Mouse (Mus musculus): ENCODE measurements at regions not wholly inside any gene's neighbourhood (a gene's known extent, or its start where the extent isn't known, plus 50 kb on each side); places are given as distances from the start of the nearest gene placed in this dataset.

DNA sequence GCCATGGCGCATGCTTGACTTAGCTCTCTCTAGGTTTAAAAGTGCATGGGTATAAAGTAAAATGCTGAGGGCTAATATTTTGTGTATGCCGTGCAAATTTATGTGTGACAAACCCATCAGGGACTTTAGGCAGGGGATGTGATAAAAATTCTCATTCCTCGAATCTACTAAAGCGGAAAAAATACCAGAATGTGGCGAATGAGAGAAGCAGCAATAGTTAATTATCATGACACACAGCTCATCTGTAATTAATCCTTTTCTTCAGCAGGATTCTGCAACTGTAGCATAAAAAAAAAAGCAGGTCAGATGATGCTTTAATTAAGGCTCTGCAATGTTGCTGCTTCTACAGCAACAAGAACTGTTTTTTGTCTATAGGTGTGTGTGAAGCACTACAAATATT is 286.6 kb upstream of the Prkd1 start:
- no peak for TF ChIP-seq USF2 (IDR thresholded peaks at IDR 0.05; ENCODE audit: borderline replicate concordance in 1 of 2, insufficient read depth in 1 of 2, low read depth in 1 of 2, low read length in 2 of 2)
- TF ChIP-seq POLR2A (IDR thresholded peaks at IDR 0.05; ENCODE audit: control insufficient read depth in 1 of 2, insufficient read depth in 1 of 2, low read depth in 1 of 2, low read length in 2 of 2, poor library complexity in 1 of 2) = no peak
- TF ChIP-seq POLR2AphosphoS5 (IDR thresholded peaks at IDR 0.05; ENCODE audit: borderline replicate concordance, low read depth, low read length) = no peak
- no peak for TF ChIP-seq ZNF384 (IDR thresholded peaks at IDR 0.05; ENCODE audit: low read depth, low read length)
- TF ChIP-seq CTCF (IDR thresholded peaks at IDR 0.05 in 2 of 3, conservative IDR thresholded peaks at IDR 0.05 in 1 of 3; ENCODE audit: control insufficient read depth in 1 of 3, insufficient read depth in 1 of 3, low read depth in 2 of 3, low read length in 3 of 3, poor library complexity in 1 of 3, severe bottlenecking in 1 of 3) = no peak
- no peak for TF ChIP-seq CHD2 (IDR thresholded peaks at IDR 0.05; ENCODE audit: low read length)
- TF ChIP-seq TCF12 (IDR thresholded peaks at IDR 0.05; ENCODE audit: low read depth, low read length) = no peak
- no peak for TF ChIP-seq GATA1 (IDR thresholded peaks at IDR 0.05; ENCODE audit: low read depth, low read length)
- no peak for TF ChIP-seq ZKSCAN1 (IDR thresholded peaks at IDR 0.05; ENCODE audit: low read depth, low read length)
- no peak for TF ChIP-seq HCFC1 (IDR thresholded peaks at IDR 0.05; ENCODE audit: low read depth, low read length)
- TF ChIP-seq GABPA (IDR thresholded peaks at IDR 0.05; ENCODE audit: low read depth, low read length) = no peak
- TF ChIP-seq ELF1 (IDR thresholded peaks at IDR 0.05; ENCODE audit: low read depth, low read length) = no peak
- no peak for TF ChIP-seq MXI1 (IDR thresholded peaks at IDR 0.05; ENCODE audit: low read depth, low read length)

Data from MEL (cell line).